Mouse (Mus musculus) midbrain, embryonic 10.5 days (tissue): ENCODE measurements around the gene Podn. TPM values are rescaled to one million over a fixed set of nuclear protein-coding genes. Genes with fewer than 3 reads are reported as not detected.
A peak's percentile ranks its signal among the peaks of the same experiment; 100 is the strongest.

Experiments
- DNase-seq: peaks from one replicate; pipeline ENCODE4 v3.0.0-alpha.2; 2017; ENCODE audit warnings: low spot score
- H3K27ac ChIP-seq: fragments of 300-500 bp; sonication (generic); replicated peaks from 2 replicates; pipeline ENCODE4 v1.5.1; 2016; ENCODE audit warnings: mild to moderate bottlenecking
- H3K27me3 ChIP-seq: fragments of 300-500 bp; sonication (generic); 2 replicates; pipeline ENCODE4 v1.6.1; 2016; ENCODE audit warnings: low read depth, mild to moderate bottlenecking; ENCODE audit not compliant: poor library complexity, severe bottlenecking
- H3K36me3 ChIP-seq: fragments of 300-500 bp; sonication (generic); 2 replicates; pipeline ENCODE4 v1.6.1; 2016; ENCODE audit warnings: mild to moderate bottlenecking, moderate library complexity
- H3K4me1 ChIP-seq: fragments of 300-500 bp; sonication (generic); 2 replicates; pipeline ENCODE4 v1.6.1; 2016
- H3K4me3 ChIP-seq: fragments of 300-500 bp; sonication (generic); 2 replicates; pipeline ENCODE4 v1.5.1; 2016; ENCODE audit warnings: mild to moderate bottlenecking, moderate library complexity
- H3K9me3 ChIP-seq: fragments of 300-500 bp; sonication (generic); replicated peaks from 2 replicates; pipeline ENCODE4 v1.6.1; 2016; ENCODE audit warnings: mild to moderate bottlenecking
- WGBS: fragments of 180-500 bp; shearing (Covaris S2); methylation state at CpG from one replicate; pipeline ENCODE4 v1.1.7; 2016; 5-methylcytosine and 5-hydroxymethylcytosine counted together
- polyA plus RNA-seq: library from polyadenylated mRNA; unstranded; fragments of >200 nt; fragmentation: Nextera tagmentation; extraction: Ambion mirVana; gene quantifications from 2 replicates; pipeline ENCODE4 v1.2.1, GENCODE M21; 2016

The Podn gene
- polyA plus RNA-seq, 1 experiment from 2014 or later: 0.12 TPM

DNA sequence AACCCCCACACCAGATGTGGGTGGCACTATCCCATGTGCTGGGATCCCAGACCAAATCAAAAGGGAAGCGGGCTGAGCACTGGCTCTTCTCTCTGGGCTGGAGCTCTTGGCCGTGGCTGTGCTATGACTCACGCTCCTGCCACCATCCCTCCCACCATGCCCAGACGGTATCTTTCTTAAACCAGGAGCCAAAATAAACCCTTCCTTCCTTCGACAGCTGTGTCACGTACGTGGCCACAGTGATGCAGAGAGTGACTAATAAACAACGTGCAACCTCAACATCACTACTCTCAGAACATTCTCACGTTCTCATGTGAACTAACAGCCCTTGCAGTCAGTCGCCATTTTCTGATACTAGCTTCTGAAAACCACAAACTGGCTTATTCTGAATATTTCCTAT is 38.1 kb downstream of the Podn start:
- DNase-seq: no peak
- no peak overlapping the region for H3K27ac ChIP-seq
- 89% methylated on average over 10 of the region's 10 CpGs for WGBS
- no peaks in the 10 kb centered on the region for H3K9me3 ChIP-seq
- H3K36me3 ChIP-seq: peaks cover 72% of the 10 kb centered on the region
- H3K27me3 ChIP-seq: no peaks in the 10 kb centered on the region
- H3K4me3 ChIP-seq: no peak overlapping the region
- peaks cover 15% of the 10 kb centered on the region for H3K4me1 ChIP-seq

DNA sequence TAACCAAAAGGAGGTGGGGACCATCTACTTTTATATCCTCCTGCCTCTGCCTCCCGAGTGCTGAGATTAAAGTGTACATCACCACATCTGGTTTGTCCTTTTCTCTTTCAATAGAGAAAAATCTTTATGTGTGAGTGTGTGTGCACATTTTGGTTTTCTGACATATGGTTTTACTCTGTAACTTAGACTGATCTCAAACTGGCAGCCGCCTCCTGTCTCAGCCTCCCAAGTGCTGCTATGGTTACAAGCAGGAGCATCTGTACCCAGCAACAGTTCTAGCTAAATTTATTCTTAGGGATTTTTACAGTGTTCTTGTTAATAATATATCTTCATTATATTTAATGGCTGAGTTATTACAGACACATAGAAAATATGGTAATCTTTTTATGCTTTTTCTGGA is 39.0 kb downstream of the Podn start:
- H3K27ac ChIP-seq: no peak overlapping the region
- 93% methylated on average over 2 of the region's 2 CpGs for WGBS
- no peak for DNase-seq
- H3K36me3 ChIP-seq: peaks cover 72% of the 10 kb centered on the region
- no peaks in the 10 kb centered on the region for H3K27me3 ChIP-seq
- peaks cover 15% of the 10 kb centered on the region for H3K4me1 ChIP-seq
- H3K4me3 ChIP-seq: no peak overlapping the region
- H3K9me3 ChIP-seq: no peaks in the 10 kb centered on the region

DNA sequence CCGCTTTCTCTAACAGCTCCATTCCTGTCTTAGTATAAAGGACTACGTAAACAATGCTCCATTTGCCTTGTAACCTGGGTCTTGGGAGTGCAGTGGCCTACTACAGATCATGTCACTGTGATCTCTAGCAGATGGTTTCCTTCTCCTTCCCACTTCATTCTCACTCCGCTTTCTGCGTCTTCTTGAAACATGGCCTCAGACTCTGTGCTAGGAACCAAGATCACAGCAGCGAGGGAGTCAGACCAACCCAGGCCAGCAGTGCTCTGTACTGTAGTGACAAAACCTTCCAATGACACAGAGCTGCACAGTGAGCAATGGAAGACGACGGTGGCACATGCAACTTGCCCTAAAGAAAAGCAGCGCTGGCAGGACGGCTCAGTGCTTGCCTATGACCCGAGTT is 40.4 kb downstream of the Podn start:
- Histone ChIP-seq H3K4me3 (no peak overlapping the region), H3K4me1 (peaks cover 15% of the 10 kb centered on the region), H3K27ac (no peak overlapping the region), H3K27me3 (no peaks in the 10 kb centered on the region), H3K36me3 (peaks cover 75% of the 10 kb centered on the region), H3K9me3 (no peaks in the 10 kb centered on the region)
- no peak for DNase-seq
- WGBS: 96% methylated on average over 10 of the region's 10 CpGs

DNA sequence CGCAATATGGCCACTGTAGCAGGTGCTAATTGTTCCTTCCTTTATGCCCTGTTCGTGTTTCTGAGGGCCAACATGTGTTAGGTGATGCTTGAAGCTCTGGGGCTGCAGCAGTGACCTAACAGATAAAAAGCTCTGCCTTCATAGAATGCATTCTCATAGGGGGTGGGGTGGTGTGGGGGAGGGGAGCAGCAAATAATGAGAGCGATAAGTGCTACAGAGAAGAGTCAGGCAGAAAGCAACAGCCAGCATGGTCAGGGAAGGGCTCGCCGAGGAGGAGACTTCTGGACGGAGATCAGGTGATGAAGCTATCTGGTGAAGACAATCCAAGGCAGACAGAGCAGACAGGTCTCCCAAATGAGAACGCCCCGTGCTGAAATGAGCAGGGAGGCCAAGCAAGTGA is 43.6 kb downstream of the Podn start:
- no peaks in the 10 kb centered on the region for H3K9me3 ChIP-seq
- DNase-seq: no peak
- no peak overlapping the region for H3K4me3 ChIP-seq
- no peaks in the 10 kb centered on the region for H3K27me3 ChIP-seq
- 89% methylated on average over 8 of the region's 8 CpGs for WGBS
- H3K4me1 ChIP-seq: no peaks in the 10 kb centered on the region
- H3K36me3 ChIP-seq: peaks cover 80% of the 10 kb centered on the region
- no peak overlapping the region for H3K27ac ChIP-seq

DNA sequence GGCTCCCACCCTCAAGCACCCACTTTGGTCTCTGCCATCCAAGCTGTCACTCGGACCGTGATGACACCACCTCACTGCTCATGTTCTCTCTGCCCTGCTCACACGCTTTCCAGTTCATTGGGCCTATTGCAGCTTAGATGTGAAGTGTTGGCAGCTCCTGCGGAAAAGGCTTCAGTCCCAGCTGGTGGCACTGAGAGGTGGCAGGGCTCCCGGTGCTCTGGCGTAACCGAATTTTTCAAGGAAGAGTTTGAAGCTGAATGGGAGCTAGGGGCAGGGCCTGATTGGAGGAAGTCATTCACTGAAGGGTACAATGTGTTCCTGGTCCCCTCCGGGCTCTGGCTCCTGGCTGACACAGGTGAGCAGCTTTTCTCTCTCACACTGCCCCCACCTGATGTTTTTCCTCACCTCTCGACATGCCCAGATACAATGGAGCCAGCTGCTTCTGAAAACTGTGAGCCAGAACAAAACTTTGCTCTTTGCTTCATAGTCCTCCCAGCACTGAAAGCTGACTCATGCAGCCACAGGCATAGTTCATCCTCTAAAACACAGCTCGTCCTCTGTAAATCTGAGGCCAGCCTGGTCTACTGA is 44.5 kb downstream of the Podn start:
- Histone ChIP-seq H3K36me3 (peaks cover 86% of the 10 kb centered on the region), H3K4me1 (no peaks in the 10 kb centered on the region), H3K9me3 (no peaks in the 10 kb centered on the region), H3K27ac (no peak overlapping the region), H3K27me3 (no peaks in the 10 kb centered on the region), H3K4me3 (no peak overlapping the region)
- WGBS: 86% methylated on average over 10 of the region's 10 CpGs
- no peak for DNase-seq

DNA sequence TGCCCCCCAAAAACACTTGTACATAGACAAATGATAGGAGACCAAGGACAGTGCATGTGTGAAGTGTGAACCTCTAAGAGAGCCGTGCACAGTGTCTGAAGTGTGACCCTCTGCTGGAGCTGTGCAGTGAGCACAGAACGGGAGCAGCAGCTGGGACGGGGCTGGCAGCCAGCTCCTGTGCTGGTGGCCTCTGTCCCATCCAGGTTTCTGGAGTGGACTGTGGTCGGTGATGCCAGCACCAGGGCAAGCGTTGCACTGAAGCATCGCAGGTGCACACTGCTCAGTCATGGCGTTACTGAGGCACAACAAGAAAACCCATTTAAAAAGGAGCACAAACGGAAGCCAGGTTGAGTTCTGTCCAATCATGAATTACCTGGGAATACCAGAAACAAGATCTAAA is 50.1 kb downstream of the Podn start:
- H3K4me1 ChIP-seq: no peaks in the 10 kb centered on the region
- WGBS: 93% methylated on average over 8 of the region's 8 CpGs
- peaks cover 72% of the 10 kb centered on the region for H3K36me3 ChIP-seq
- H3K27ac ChIP-seq: no peak overlapping the region
- H3K27me3 ChIP-seq: no peaks in the 10 kb centered on the region
- no peak overlapping the region for H3K4me3 ChIP-seq
- DNase-seq: no peak
- H3K9me3 ChIP-seq: no peaks in the 10 kb centered on the region

DNA sequence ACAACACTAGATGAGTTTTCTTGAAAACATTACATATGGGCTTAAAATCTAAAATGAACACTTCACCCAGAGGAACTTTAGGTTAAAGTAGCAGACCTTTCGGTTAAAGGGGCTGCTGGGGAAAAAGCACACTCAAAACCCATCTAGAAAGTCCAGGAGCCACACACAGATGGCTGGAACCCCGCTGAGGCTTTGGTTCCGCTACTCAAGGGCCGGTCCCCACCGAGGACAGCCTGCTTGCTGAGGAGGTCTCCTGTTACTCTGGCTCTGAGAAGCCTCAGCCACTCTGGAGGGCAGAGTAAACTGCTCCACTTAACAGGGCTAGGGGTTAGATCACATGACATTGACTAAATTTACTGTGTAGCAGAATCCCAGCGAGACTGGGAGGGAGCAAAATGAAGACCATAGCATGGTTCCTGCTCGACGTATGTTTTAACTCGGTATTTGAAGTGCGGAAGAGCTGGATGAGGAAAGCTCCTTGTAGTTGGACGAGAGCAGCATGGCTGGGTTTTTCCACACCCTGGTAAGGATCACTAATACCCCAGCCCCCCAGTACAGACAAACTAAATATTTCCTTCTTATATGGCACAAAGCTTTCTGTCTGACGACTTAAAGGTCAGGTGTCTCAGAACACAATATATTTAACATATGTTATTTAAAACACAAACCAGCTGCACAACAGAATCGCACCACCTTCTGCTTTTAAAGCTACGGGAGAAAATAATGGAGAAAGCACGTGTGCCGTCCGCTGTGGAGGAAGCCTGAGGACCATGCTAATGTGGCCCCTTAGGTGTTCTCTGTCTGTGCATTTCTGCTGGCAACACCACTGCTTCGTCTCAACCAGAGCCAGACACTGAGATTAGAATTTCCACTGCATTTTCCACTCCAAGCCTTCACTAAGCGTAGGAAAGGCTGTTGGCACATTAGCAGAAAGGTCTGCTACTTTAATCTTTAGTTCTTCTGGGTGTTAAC is 50.8 kb downstream of the Podn start:
- no peak overlapping the region for H3K4me3 ChIP-seq
- H3K27ac ChIP-seq: no peak overlapping the region
- peaks cover under 1% of the 10 kb centered on the region; the same call in 1 of the 2 replicates for H3K4me1 ChIP-seq
- H3K36me3 ChIP-seq: peaks cover 67% of the 10 kb centered on the region
- no peaks in the 10 kb centered on the region for H3K9me3 ChIP-seq
- no peaks in the 10 kb centered on the region for H3K27me3 ChIP-seq
- no peak for DNase-seq
- WGBS: 77% methylated on average over 19 of the region's 19 CpGs

DNA sequence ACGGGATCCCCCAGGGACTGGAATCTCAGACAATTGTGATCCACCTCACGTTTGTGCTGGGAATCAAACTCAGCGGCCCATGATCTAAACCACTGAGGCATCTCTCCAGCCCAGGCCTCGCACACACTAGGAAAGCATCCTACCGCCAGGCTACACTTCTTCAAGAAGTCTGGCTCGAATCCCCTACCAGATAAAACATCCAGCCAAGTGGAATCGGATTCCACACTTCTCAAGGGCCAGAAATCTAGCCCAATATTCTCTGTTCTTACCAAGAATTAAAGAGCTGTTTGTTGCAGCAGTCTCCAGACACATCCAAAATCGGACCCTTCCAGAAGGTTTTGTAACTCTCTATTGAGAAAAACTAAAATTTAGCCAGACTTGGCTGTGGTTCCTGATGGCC is 59.2 kb downstream of the Podn start:
- H3K36me3 ChIP-seq: peaks cover 4% of the 10 kb centered on the region
- peaks cover 10% of the 10 kb centered on the region for H3K4me1 ChIP-seq
- no peak for DNase-seq
- no peak overlapping the region for H3K27ac ChIP-seq
- no peak overlapping the region for H3K4me3 ChIP-seq
- no peaks in the 10 kb centered on the region for H3K9me3 ChIP-seq
- WGBS: 82% methylated on average over 8 of the region's 8 CpGs
- peaks cover 24% of the 10 kb centered on the region for H3K27me3 ChIP-seq

DNA sequence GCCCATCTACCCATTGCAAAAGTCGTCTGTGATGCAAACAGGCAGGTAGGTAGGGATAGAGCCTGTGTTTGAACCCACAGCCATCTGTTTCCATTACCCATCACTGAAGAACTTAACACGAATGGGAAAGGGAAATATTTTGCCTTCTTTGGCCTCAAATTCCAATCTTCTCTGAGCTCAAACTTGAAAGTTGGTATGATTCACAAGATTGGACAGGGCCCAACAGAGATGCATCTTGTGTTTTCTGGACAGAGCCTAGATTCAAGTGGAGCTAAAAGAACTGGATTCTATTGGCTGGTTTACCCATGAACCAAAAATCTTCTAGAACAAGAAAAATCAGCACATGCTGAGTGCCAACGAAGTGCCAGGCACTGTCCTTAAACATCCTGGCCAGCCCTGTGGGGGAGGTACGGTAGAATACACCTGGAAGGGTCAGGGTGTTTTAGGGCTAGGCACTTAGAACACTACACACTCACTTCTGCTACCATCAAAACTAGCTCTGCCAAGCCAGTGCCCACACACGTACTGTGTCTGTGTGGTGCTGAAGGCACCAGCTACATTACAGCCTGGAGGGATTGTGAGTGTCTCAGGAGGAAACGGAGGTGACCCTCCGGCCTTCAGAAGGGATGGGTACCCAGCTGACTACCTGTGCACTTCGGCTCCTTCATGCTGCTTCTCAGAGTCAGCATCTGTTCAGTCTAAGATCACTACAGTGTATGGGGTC is 63.0 kb downstream of the Podn start:
- no peak for DNase-seq
- peaks cover 63% of the 10 kb centered on the region for H3K27me3 ChIP-seq

DNA sequence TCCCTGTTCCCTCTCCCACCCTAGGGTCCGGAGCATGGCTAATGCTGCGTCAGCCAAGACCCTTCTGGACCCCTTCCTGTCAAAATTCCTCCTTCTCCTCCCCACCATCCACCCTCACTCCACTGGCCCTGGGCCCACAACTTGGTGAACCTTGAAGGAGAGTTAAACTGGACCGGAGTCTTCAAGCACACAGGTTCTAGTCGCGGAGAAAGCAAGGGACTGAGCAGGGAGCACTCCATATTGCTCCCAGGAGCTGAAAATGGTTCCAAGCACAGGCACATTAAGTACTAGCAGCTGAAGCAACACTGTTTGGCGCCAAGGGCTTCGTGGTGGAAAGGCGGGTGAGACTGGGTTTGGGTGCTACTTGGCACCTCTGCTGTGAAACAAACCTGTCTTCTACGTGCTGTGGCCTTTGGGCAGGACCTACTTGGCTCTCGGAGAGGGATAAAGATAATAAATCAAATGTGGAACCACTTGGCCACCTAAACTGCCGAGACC is 63.8 kb downstream of the Podn start:
- DNase-seq: peak; percentile 21
- peaks cover 70% of the 10 kb centered on the region for H3K27me3 ChIP-seq

More for the DNA sequence above, 63.0 kb downstream of the Podn start:
- H3K4me3 ChIP-seq: no peak overlapping the region
- H3K4me1 ChIP-seq: peaks cover 18% of the 10 kb centered on the region
- H3K27ac ChIP-seq: no peak overlapping the region
- no peaks in the 10 kb centered on the region for H3K9me3 ChIP-seq
- no peaks in the 10 kb centered on the region for H3K36me3 ChIP-seq
- 83% methylated on average over 8 of the region's 8 CpGs for WGBS

DNA sequence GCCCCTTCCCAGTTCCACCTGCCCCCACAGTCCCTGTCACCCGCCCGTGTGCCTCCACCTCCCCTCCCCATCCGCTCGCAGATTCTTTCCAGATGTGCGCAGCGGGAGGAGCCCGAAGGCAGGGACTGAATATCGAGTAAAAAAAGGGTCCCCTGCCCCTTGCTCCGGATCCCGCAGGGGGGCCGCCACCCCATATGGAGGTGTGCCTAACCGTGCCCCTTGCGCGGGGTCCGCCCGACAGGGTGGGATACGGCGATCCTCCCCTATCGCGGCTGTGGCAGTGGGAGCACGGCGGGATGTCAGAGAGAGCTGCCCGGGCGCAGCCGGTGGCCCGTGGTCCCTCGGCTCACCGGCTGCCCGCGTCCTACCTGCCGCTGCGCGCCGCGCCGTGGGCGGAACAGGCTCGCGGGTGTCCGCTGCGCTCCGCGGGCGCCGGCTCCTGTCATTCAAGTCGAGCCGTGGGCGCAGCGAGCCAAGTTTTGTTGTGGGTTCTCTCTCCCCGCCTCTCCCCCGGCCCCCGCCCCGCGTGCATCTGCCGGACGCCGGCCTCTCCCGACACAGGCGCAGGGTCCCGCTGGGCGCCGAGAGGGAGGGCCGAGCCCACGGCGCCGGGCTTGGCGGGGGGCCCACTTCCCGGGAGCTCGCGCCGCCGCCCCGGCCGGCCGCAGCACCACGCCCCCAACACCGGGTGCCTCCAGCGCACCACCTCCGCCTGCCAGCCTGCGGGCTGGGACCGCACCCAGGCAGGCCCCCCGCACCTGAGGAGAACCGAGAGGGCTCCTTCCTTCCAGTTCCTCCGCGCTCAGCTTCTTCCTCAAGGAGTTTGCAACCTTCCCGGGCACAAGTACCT is 64.5 kb downstream of the Podn start:
- DNase-seq: peak; percentile 29
- H3K36me3 ChIP-seq: no peaks in the 10 kb centered on the region
- peak overlapping the region; percentile 59 for H3K4me3 ChIP-seq
- peaks cover 76% of the 10 kb centered on the region for H3K27me3 ChIP-seq
- under 1% methylated on average over 82 of the region's 86 CpGs for WGBS
- H3K4me1 ChIP-seq: peaks cover 18% of the 10 kb centered on the region
- no peaks in the 10 kb centered on the region for H3K9me3 ChIP-seq
- H3K27ac ChIP-seq: peak overlapping the region; percentile 61

More for the DNA sequence above, 63.8 kb downstream of the Podn start:
- 41% methylated on average over 11 of the region's 11 CpGs for WGBS
- Histone ChIP-seq H3K4me1 (peaks cover 18% of the 10 kb centered on the region), H3K36me3 (no peaks in the 10 kb centered on the region), H3K27ac (no peak overlapping the region), H3K4me3 (peak overlapping the region; percentile 59), H3K9me3 (no peaks in the 10 kb centered on the region)
